Mouse (Mus musculus): ENCODE data around the gene Bard1. TPM values are rescaled to one million over a fixed set of nuclear protein-coding genes. Genes with fewer than 3 reads are reported as not detected.

Bard1 gene
- not detected in 2 replicates for polyA plus RNA-seq (2012; ENCODE audit: insufficient read depth, insufficient read length, low replicate concordance, missing spikeins)

DNA sequence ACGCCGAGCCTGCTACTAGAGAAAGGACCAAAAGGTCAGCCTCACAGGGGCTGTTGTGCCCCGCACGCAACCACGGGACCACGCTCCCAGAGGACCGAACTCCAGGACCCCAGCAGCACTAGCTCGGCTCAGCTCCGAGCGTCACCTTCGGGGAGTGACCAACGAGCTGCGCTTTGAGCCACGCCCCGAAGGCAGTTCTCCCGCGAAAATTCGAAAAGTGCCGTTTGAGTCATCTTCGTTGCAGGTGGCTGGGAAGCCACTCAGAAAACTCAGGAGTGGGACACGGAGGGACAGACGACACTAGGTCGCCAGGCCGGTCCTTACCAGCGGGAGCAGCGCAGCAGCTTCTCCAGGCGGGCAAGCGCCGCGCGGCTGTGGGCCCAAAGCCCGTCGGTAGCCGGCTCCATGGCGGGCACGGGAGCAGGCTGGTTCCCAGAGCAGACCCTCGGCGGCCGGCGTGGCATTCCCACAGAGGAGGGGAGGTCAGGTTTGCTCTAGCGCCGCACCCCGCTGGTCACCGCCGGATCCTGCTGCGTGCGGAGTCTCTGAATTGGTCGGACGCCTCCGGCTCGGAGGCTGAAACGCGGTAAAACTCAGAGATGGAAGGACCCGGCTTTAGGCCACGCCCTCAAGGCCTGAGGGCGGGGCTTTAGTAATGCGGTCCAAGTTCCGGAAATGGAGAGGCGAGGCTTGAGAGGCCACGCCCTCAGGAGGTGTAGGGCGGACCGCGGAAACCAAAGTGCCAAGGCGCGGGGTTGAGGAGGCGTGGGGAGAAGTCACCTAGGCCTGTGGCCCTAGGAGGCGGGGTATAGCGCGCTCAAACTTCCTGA is at the start of gene Bard1:
Gene Bard1, minus strand, starts transcription at position 803 of the 830 bp plus-strand sequence.
- Histone ChIP-seq H3K27ac (ENCODE audit: insufficient read depth, low read depth, low read length) (no peak within 1 kb of the TSS), H3K4me3 (ENCODE audit: insufficient read depth, low read depth, low read length) (peak within 1 kb of the TSS; percentile 66), H3K4me1 (ENCODE audit: control insufficient read depth, insufficient read depth, low read length) (peaks cover 6% of the 10 kb centered on the region; the same call in 1 of the 2 replicates)
- TF ChIP-seq CTCF (IDR thresholded peaks at IDR 0.05; ENCODE audit: insufficient read depth, low read depth, low read length), result no peak
- under 1% methylated on average over 69 of the region's 69 CpGs for WGBS

GRCm38 (mm10) chr1:71127171-71127570 is 24.2 kb upstream of the Bard1 start:
- TF ChIP-seq CTCF (IDR thresholded peaks at IDR 0.05; ENCODE audit: insufficient read depth, low read depth, low read length), result no peak
- no peak for TF ChIP-seq POLR2A (IDR thresholded peaks at IDR 0.05; ENCODE audit: insufficient read depth, low read depth, low read length)
- 91% methylated on average over 4 of the region's 4 CpGs for WGBS

GRCm38 (mm10) chr1:71118511-71118910 is 15.6 kb upstream of the Bard1 start:
- WGBS, result 83% methylated on average over 2 of the region's 2 CpGs
- H3K4me1 ChIP-seq (ENCODE audit: control insufficient read depth, insufficient read depth, low read length), result no peaks in the 10 kb centered on the region
- H3K4me3 ChIP-seq (ENCODE audit: insufficient read depth, low read depth, low read length), result no peak overlapping the region
- no peak overlapping the region for H3K27ac ChIP-seq (ENCODE audit: insufficient read depth, low read depth, low read length)
- TF ChIP-seq POLR2A (IDR thresholded peaks at IDR 0.05; ENCODE audit: insufficient read depth, low read depth, low read length) (no peak), CTCF (IDR thresholded peaks at IDR 0.05; ENCODE audit: insufficient read depth, low read depth, low read length) (no peak)

More at GRCm38 (mm10) chr1:71127171-71127570, 24.2 kb upstream of the Bard1 start:
- Histone ChIP-seq H3K4me3 (ENCODE audit: insufficient read depth, low read depth, low read length) (no peak overlapping the region), H3K27ac (ENCODE audit: insufficient read depth, low read depth, low read length) (no peak overlapping the region), H3K4me1 (ENCODE audit: control insufficient read depth, insufficient read depth, low read length) (no peaks in the 10 kb centered on the region)

GRCm38 (mm10) chr1:71117253-71117652 is 14.3 kb upstream of the Bard1 start:
- Histone ChIP-seq H3K4me3 (ENCODE audit: insufficient read depth, low read depth, low read length) (no peak overlapping the region), H3K27ac (ENCODE audit: insufficient read depth, low read depth, low read length) (no peak overlapping the region), H3K4me1 (ENCODE audit: control insufficient read depth, insufficient read depth, low read length) (no peaks in the 10 kb centered on the region)
- 70% methylated on average over 4 of the region's 4 CpGs for WGBS
- TF ChIP-seq CTCF (IDR thresholded peaks at IDR 0.05; ENCODE audit: insufficient read depth, low read depth, low read length) (no peak), POLR2A (IDR thresholded peaks at IDR 0.05; ENCODE audit: insufficient read depth, low read depth, low read length) (no peak)

DNA sequence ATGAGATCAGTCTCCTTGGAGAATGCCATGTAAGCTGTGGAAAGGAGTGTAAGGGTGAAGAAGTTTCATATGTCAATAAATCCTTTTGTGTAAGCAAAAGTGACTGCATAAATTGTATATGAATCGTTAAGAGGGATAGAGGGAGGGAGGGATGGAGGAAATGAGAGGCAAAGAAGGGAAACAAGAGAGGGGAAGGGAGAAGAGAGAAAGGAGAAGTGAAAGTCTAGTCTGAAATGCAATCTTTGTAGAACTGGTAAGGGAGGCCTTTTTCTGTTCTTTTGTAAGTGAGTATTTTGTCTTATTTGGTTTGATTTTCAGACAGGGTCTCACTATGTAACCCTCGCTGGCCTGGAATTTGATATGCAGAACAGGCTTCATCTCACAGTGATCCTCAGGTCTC is 12.8 kb upstream of the Bard1 start:
- H3K27ac ChIP-seq (ENCODE audit: insufficient read depth, low read depth, low read length), result no peak overlapping the region
- 83% methylated on average over 2 of the region's 2 CpGs for WGBS
- H3K4me3 ChIP-seq (ENCODE audit: insufficient read depth, low read depth, low read length), result no peak overlapping the region
- H3K4me1 ChIP-seq (ENCODE audit: control insufficient read depth, insufficient read depth, low read length), result no peaks in the 10 kb centered on the region
- no peak for TF ChIP-seq POLR2A (IDR thresholded peaks at IDR 0.05; ENCODE audit: insufficient read depth, low read depth, low read length)
- TF ChIP-seq CTCF (IDR thresholded peaks at IDR 0.05; ENCODE audit: insufficient read depth, low read depth, low read length), result no peak

DNA sequence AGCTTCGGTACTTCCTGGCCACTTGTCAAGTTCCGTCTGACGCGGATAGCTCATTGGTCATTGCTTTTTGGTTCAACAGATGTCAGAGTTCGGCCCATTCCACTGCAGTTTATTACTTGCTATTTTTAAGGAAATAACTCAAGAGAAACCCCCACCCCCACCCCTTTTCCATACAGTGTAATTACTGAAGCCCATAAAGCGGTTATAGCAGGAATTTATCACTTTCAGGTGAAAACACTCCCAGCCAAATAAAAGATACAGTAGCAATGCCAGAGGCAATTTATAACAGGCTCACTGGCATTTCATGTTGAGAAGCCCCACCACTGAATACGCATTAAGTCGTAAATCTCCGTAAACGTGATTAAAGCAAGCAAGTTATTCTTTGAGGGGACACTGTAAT is 6.9 kb upstream of the Bard1 start:
- Histone ChIP-seq H3K4me3 (ENCODE audit: insufficient read depth, low read depth, low read length) (no peak overlapping the region), H3K4me1 (ENCODE audit: control insufficient read depth, insufficient read depth, low read length) (no peaks in the 10 kb centered on the region), H3K27ac (ENCODE audit: insufficient read depth, low read depth, low read length) (no peak overlapping the region)
- TF ChIP-seq CTCF (IDR thresholded peaks at IDR 0.05; ENCODE audit: insufficient read depth, low read depth, low read length), result no peak
- TF ChIP-seq POLR2A (IDR thresholded peaks at IDR 0.05; ENCODE audit: insufficient read depth, low read depth, low read length), result no peak
- 89% methylated on average over 10 of the region's 10 CpGs for WGBS

- no peak for TF ChIP-seq CTCF (IDR thresholded peaks at IDR 0.05; ENCODE audit: insufficient read depth, low read depth, low read length)
- no peak for TF ChIP-seq POLR2A (IDR thresholded peaks at IDR 0.05; ENCODE audit: insufficient read depth, low read depth, low read length)
- WGBS, result 95% methylated on average over 6 of the region's 6 CpGs
- H3K4me1 ChIP-seq (ENCODE audit: control insufficient read depth, insufficient read depth, low read length), result peaks cover 6% of the 10 kb centered on the region; the same call in 1 of the 2 replicates
- H3K4me3 ChIP-seq (ENCODE audit: insufficient read depth, low read depth, low read length), result no peak overlapping the region
- no peak overlapping the region for H3K27ac ChIP-seq (ENCODE audit: insufficient read depth, low read depth, low read length)
These were observed 3.2 kb upstream of the Bard1 start for GRCm38 (mm10) chr1:71106127-71106526.

- TF ChIP-seq CTCF (IDR thresholded peaks at IDR 0.05; ENCODE audit: insufficient read depth, low read depth, low read length) (no peak), POLR2A (IDR thresholded peaks at IDR 0.05; ENCODE audit: insufficient read depth, low read depth, low read length) (no peak)
- no peak overlapping the region for H3K4me3 ChIP-seq (ENCODE audit: insufficient read depth, low read depth, low read length)
- 96% methylated on average over 8 of the region's 8 CpGs for WGBS
These were observed 2.8 kb upstream of the Bard1 start for GRCm38 (mm10) chr1:71105724-71106123.

DNA sequence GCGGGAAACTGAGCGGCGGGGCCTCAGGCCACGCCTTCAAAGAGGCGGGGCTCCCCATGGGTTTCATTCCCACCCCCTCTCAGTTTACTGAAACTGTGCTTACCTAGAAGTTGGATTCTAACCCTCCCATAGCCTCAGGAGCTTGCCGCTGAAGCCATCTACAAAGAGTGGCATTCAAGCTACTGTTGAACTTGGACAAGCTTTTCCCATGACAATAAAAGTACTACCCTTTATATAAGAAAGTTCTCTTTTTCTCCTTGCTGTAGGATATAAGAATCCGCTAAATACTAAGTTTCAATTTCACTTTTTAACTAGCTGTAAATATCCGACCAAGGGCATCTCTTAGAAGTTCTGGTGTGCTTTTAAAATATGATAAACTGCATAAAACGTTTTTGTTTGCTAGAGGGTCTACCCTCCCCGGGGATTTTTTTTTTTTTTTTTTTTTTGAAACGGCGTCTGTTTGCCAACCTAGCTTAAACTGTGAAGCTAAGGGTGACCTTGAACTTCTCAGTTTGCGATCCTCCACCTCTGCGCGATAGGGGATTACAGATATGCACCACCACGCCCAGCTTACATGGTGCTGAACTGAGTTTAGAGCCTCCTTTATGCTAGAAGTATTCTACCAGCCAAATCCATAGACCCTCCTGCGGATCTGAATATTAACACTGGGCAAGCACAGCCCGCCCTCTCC is 373 bp upstream of the Bard1 start:
- WGBS, result 38% methylated on average over 18 of the region's 18 CpGs
- peaks cover 6% of the 10 kb centered on the region; the same call in 1 of the 2 replicates for H3K4me1 ChIP-seq (ENCODE audit: control insufficient read depth, insufficient read depth, low read length)
- TF ChIP-seq POLR2A (IDR thresholded peaks at IDR 0.05; ENCODE audit: insufficient read depth, low read depth, low read length), result no peak
- TF ChIP-seq CTCF (IDR thresholded peaks at IDR 0.05; ENCODE audit: insufficient read depth, low read depth, low read length), result no peak
- H3K4me3 ChIP-seq (ENCODE audit: insufficient read depth, low read depth, low read length), result peak overlapping the region; percentile 66
- no peak overlapping the region for H3K27ac ChIP-seq (ENCODE audit: insufficient read depth, low read depth, low read length)

More at GRCm38 (mm10) chr1:71105724-71106123, 2.8 kb upstream of the Bard1 start:
- no peak overlapping the region for H3K27ac ChIP-seq (ENCODE audit: insufficient read depth, low read depth, low read length)
- H3K4me1 ChIP-seq (ENCODE audit: control insufficient read depth, insufficient read depth, low read length), result peaks cover 6% of the 10 kb centered on the region; the same call in 1 of the 2 replicates
